Mouse (Mus musculus) gastrocnemius, adult 2 months (tissue): ENCODE data around the gene Gm5891. TPM values are rescaled to one million over a fixed set of nuclear protein-coding genes. Genes with fewer than 3 reads are reported as not detected.
"Not testable (repeated sequence)": the region's sequence is repeated elsewhere in the genome, so short reads cannot be mapped to it uniquely, and the experiment has no call there.

Source experiments
- DNase-seq: peaks from one replicate; pipeline ENCODE4 v3.0.0; 2022
- H3K27ac ChIP-seq: fragments of 200-600 bp; 2 replicates; pipeline ENCODE4 v1.8.1; 2022; ENCODE audit warnings: mild to moderate bottlenecking
- H3K4me3 ChIP-seq: fragments of 200-600 bp; 2 replicates; pipeline ENCODE4 v1.8.1; 2022; ENCODE audit warnings: mild to moderate bottlenecking, moderate library complexity
- intact Hi-C: fragments of 180-260 bp; cut with DNase I; formaldehyde crosslinking; loops from one replicate; pipeline ENCODE4 v1.15.1; 2025
- long read RNA-seq, 2 experiments: library from polyadenylated mRNA; stranded (forward); transcript quantifications; one replicate each; pipeline ENCODE4 v2.0.0; 2021
- total RNA-seq, 2 experiments: library from RNA; stranded (reverse); gene quantifications; 2 replicates each; pipeline ENCODE4 v1.2.3; 2021

Gm5891 gene
- total RNA-seq = not detected
- long read RNA-seq, experiment 1 = 0 reads
- long read RNA-seq, experiment 2 = 0 reads

- H3K27ac ChIP-seq, intact Hi-C loops, H3K4me3 ChIP-seq, DNase-seq: not testable (repeated sequence)
These were observed at the start of gene Gm5891 for GRCm38 (mm10) chr7:21921191-21921590. Gene Gm5891, minus strand, starts transcription at chr7:21921291.

Other genes with a start within 250 kb of the Gm5891 start
- gene Gm4175, start 159.8 kb downstream of the Gm5891 start, total RNA-seq = not detected
- gene Gm4177, start 124.6 kb downstream of the Gm5891 start, total RNA-seq = not detected
- not detected for gene Vmn1r135, start 88.9 kb downstream of the Gm5891 start, total RNA-seq
- gene Gm5725, start 77.0 kb downstream of the Gm5891 start, total RNA-seq = not detected
- gene Vmn1r137, start 73.3 kb upstream of the Gm5891 start, total RNA-seq = not detected
- not detected for gene Vmn1r138, start 107.6 kb upstream of the Gm5891 start, total RNA-seq
- gene Gm6176, start 135.0 kb upstream of the Gm5891 start, total RNA-seq = not detected
- not detected for gene Vmn1r139, start 147.8 kb upstream of the Gm5891 start, total RNA-seq
- gene Gm16451, start 197.0 kb upstream of the Gm5891 start, total RNA-seq = not detected
- not detected for gene Gm10666, start 213.4 kb upstream of the Gm5891 start, total RNA-seq
- not detected for gene Vmn1r142, start 242.7 kb upstream of the Gm5891 start, total RNA-seq